In the genomic region with DNA sequence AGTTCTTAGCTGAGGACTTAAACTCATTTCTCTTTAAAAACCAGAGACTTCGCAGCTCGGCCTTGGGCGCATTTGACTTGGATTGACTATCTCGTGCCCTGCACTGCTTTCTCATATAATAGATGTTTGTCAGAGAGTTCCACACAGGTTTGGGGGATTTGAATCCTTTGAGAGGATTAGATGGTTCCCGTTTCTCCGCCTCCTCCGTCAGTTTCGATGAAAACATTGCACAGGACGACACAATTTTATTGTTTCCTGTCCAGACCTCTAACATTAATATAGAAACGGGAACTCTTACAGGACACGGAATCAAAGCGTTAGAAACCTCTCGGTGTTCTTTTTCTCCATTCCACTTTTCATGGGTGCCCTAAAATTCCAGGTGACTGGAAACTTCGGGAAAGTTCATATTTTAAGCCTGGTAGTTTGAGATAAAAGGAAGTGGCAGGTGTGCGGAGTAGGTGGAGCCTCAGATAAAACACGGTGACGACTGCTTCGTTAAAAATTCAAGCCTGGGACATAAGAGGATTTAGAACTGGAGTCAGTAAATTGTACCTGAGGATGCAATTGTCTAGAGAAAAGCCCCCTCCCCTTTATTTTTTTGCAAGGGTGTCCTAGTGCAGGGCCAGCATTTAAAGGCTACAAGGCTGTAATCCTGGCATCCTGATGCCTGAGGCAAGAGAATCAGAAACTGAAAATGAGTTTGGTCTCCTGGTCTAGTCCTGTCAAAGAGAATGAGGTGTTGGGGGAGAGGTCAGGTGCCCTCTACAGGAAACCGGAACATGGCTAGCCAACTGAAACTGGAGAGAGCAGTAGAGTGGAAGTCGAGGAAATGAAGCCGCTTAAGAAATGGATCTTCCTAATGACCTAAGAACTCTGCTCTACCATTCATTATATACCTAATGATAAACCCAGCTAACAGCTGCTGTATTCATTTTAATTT, we compare ENCODE assay signal across 8 mouse cellular contexts. TPM values are rescaled to one million over a fixed set of nuclear protein-coding genes. Genes with fewer than 3 reads are reported as not detected.
DNase-seq lines count a peak whose midpoint lies in the region; ATAC-seq and TF ChIP-seq lines count a peak whose summit lies in the region.

No protein-coding gene starts in this region.

- peak; percentile 19 for DNase-seq in kidney, adult 2 months
- DNase-seq in kidney, adult 8-10 months, result no peak
- peak; percentile 46 for DNase-seq in T-cell, adult 2 months (ENCODE audit: low spot score)
- DNase-seq in forebrain, embryonic 14.5 days (ENCODE audit: low spot score), result peak; percentile 22
- DNase-seq in naive thymus-derived CD4-positive, alpha-beta T cell, adult 2 months (ENCODE audit: low read depth), result peak; percentile 68
- no peak for DNase-seq in left cerebral cortex, postnatal 36 days (ENCODE audit: low spot score in 2 of 2)
- no peak for DNase-seq in gastrocnemius, postnatal 25 days

- under 1% methylated on average over 21 of the region's 21 CpGs for WGBS in kidney, adult 2 months
- WGBS in forebrain, embryonic 14.5 days, result under 1% methylated on average over 21 of the region's 21 CpGs
- under 1% methylated on average over 21 of the region's 21 CpGs for WGBS in limb, embryonic 15.5 days

- no peaks in the 10 kb centered on the region for H3K9me3 ChIP-seq in forebrain, embryonic 14.5 days (replicated peaks; ENCODE audit: control insufficient read depth, low read length)
- H3K9me3 ChIP-seq in limb, embryonic 15.5 days, result no peaks in the 10 kb centered on the region

- no peaks in the 10 kb centered on the region for H3K27me3 ChIP-seq in kidney, adult 2 months (replicated peaks; ENCODE audit: control insufficient read depth, insufficient read depth, low read length)
- no peaks in the 10 kb centered on the region for H3K27me3 ChIP-seq in forebrain, embryonic 14.5 days (replicated peaks; ENCODE audit: control insufficient read depth, insufficient read depth, low read length)
- no peaks in the 10 kb centered on the region for H3K27me3 ChIP-seq in limb, embryonic 15.5 days

- H3K4me3 ChIP-seq in kidney, adult 2 months (ENCODE audit: insufficient read depth, low read depth, low read length), result peak overlapping the region; percentile 70
- H3K4me3 ChIP-seq in forebrain, embryonic 14.5 days (ENCODE audit: low read depth, low read length), result peak overlapping the region; percentile 83
- H3K4me3 ChIP-seq in limb, embryonic 15.5 days, result peak overlapping the region; percentile 85

- H3K4me2 ChIP-seq in forebrain, embryonic 14.5 days (ENCODE audit: low read length), result peak overlapping the region; percentile 71
- H3K4me2 ChIP-seq in limb, embryonic 15.5 days, result peak overlapping the region; percentile 59

- intact Hi-C loops in left cerebral cortex, postnatal 36 days (cut with DNase I), result loop anchor here (2.0 kb wide), 1 partner anchor 57 kb away; no protein-coding TSS in a partner anchor

- peaks cover 8% of the 10 kb centered on the region for H3K36me3 ChIP-seq in kidney, adult 2 months (ENCODE audit: control insufficient read depth, insufficient read depth, low read length)
- peaks cover 34% of the 10 kb centered on the region for H3K36me3 ChIP-seq in forebrain, embryonic 14.5 days (ENCODE audit: control insufficient read depth, insufficient read depth, low read length)
- H3K36me3 ChIP-seq in limb, embryonic 15.5 days, result peaks cover 30% of the 10 kb centered on the region

- peak overlapping the region; percentile 63 for H3K27ac ChIP-seq in kidney, adult 2 months (ENCODE audit: insufficient read depth, low read depth, low read length)
- H3K27ac ChIP-seq in forebrain, embryonic 14.5 days (ENCODE audit: low read depth, low read length), result peak overlapping the region; percentile 90
- peak overlapping the region; percentile 93 for H3K27ac ChIP-seq in limb, embryonic 15.5 days

- H3K4me1 ChIP-seq in kidney, adult 2 months (ENCODE audit: control insufficient read depth, insufficient read depth, low read length), result peaks cover 2% of the 10 kb centered on the region; the same call in 1 of the 2 replicates
- H3K4me1 ChIP-seq in forebrain, embryonic 14.5 days (ENCODE audit: control insufficient read depth, insufficient read depth, low read length), result peaks cover 5% of the 10 kb centered on the region; the same call in 1 of the 2 replicates
- H3K4me1 ChIP-seq in limb, embryonic 15.5 days, result peaks cover 11% of the 10 kb centered on the region; the same call in 1 of the 2 replicates

- TF ChIP-seq CTCF in kidney, adult 2 months (conservative IDR thresholded peaks at IDR 0.05; ENCODE audit: insufficient read depth, insufficient read length, low read depth, low read length), result no peak

- H3K9ac ChIP-seq in forebrain, embryonic 14.5 days (ENCODE audit: low read length), result peak overlapping the region; percentile 97
- H3K9ac ChIP-seq in limb, embryonic 15.5 days, result peak overlapping the region; percentile 88

- no peak for TF ChIP-seq POLR2A in kidney, adult 2 months (IDR thresholded peaks at IDR 0.05; ENCODE audit: low read depth, low read length)

- no peak for ATAC-seq in forebrain, embryonic 14.5 days
- no peak for ATAC-seq in limb, embryonic 15.5 days (ENCODE audit: insufficient number of reproducible peaks, low FRiP score, low TSS enrichment, low read depth)

RNA-seq across cellular contexts. Expression of a gene that starts 0.9 kb away (rescaled TPM):
- polyA plus RNA-seq in kidney, adult 2 months (2012; rRNA removed), result 17.4 and 18.2 TPM in 2 replicates
- polyA plus RNA-seq in forebrain, embryonic 14.5 days (2014; fragmentation: Nextera tagmentation; extraction: Ambion mirVana), result 61.3 and 65.4 TPM in 2 replicates
- polyA plus RNA-seq in limb, embryonic 15.5 days (2015; fragmentation: Nextera tagmentation; extraction: Ambion mirVana), result 47.1 and 51.2 TPM in 2 replicates
- 10 to 100 TPM; 19.3 to 30.2 TPM for total RNA-seq in left cerebral cortex, postnatal 36 days (2021)
- total RNA-seq in gastrocnemius, postnatal 25 days (2021), result 1 to 10 TPM; 5.0 to 5.1 TPM

RNA-seq across cellular contexts. Expression of a gene that starts 3.9 kb away (rescaled TPM):
- 28.3 and 34.0 TPM in 2 replicates for polyA plus RNA-seq in kidney, adult 2 months (2012; rRNA removed)
- polyA plus RNA-seq in forebrain, embryonic 14.5 days (2014; fragmentation: Nextera tagmentation; extraction: Ambion mirVana), result not detected in 2 replicates
- polyA plus RNA-seq in limb, embryonic 15.5 days (2015; fragmentation: Nextera tagmentation; extraction: Ambion mirVana), result 2.0 and 2.4 TPM in 2 replicates
- not detected for total RNA-seq in left cerebral cortex, postnatal 36 days (2021)
- total RNA-seq in gastrocnemius, postnatal 25 days (2021), result not detected

RNA-seq across cellular contexts. Expression of a gene that starts 19.9 kb away (rescaled TPM):
- polyA plus RNA-seq in kidney, adult 2 months (2012; rRNA removed), result 105 and 115 TPM in 2 replicates
- polyA plus RNA-seq in forebrain, embryonic 14.5 days (2014; fragmentation: Nextera tagmentation; extraction: Ambion mirVana), result 9.9 and 13.1 TPM in 2 replicates
- 20.7 and 21.4 TPM in 2 replicates for polyA plus RNA-seq in limb, embryonic 15.5 days (2015; fragmentation: Nextera tagmentation; extraction: Ambion mirVana)
- total RNA-seq in left cerebral cortex, postnatal 36 days (2021), result 10 to 100 TPM; 11.3 to 11.6 TPM
- total RNA-seq in gastrocnemius, postnatal 25 days (2021), result 10 to 100 TPM; 29.6 to 39.7 TPM

RNA-seq across cellular contexts. Expression of a gene that starts 20.8 kb away (rescaled TPM):
- polyA plus RNA-seq in kidney, adult 2 months (2012; rRNA removed), result 0.04 and 0.86 TPM in 2 replicates
- polyA plus RNA-seq in forebrain, embryonic 14.5 days (2014; fragmentation: Nextera tagmentation; extraction: Ambion mirVana), result 1.3 and 1.6 TPM in 2 replicates
- 0.33 and 1.0 TPM in 2 replicates for polyA plus RNA-seq in limb, embryonic 15.5 days (2015; fragmentation: Nextera tagmentation; extraction: Ambion mirVana)
- total RNA-seq in left cerebral cortex, postnatal 36 days (2021), result 1 to 10 TPM; 2.4 to 6.2 TPM
- 100 to 1,000 TPM; 105 to 116 TPM for total RNA-seq in gastrocnemius, postnatal 25 days (2021)

RNA-seq across cellular contexts. Expression of a gene that starts 50.5 kb away (rescaled TPM):
- not detected in 2 replicates for polyA plus RNA-seq in kidney, adult 2 months (2012; rRNA removed)
- not detected in 2 replicates for polyA plus RNA-seq in forebrain, embryonic 14.5 days (2014; fragmentation: Nextera tagmentation; extraction: Ambion mirVana)
- not detected in 2 replicates for polyA plus RNA-seq in limb, embryonic 15.5 days (2015; fragmentation: Nextera tagmentation; extraction: Ambion mirVana)
- total RNA-seq in left cerebral cortex, postnatal 36 days (2021), result not detected
- not detected for total RNA-seq in gastrocnemius, postnatal 25 days (2021)

Comparison
In these comparisons a context has a peak if more than half of its experiments do, and no peak if none do; other contexts are left out.
1. DNase-seq: peak in kidney, adult 2 months (single experiment), T-cell, adult 2 months (single experiment), forebrain, embryonic 14.5 days (single experiment) and naive thymus-derived CD4-positive, alpha-beta T cell, adult 2 months (single experiment); none in kidney, adult 8-10 months (0 of 2), left cerebral cortex, postnatal 36 days (0 of 2) and gastrocnemius, postnatal 25 days (single experiment).
2. Peak in every context shown above with its lines, with median percentiles within 50 percentile points of each other: H3K27ac ChIP-seq and H3K4me3 ChIP-seq.